Mouse (Mus musculus) midbrain, embryonic 13.5 days (tissue): Measurements from ENCODE around the gene Phlpp2. TPM values are rescaled to one million over a fixed set of nuclear protein-coding genes. Genes with fewer than 3 reads are reported as not detected.

Experiments
- ATAC-seq: fragments of 200-750 bp; cut with Nextera tagmentation; 2 replicates; pipeline ENCODE4 v1.8.0; 2017; ENCODE audit warnings: mild to moderate bottlenecking, moderate TSS enrichment, moderate library complexity
- H3K27ac ChIP-seq: fragments of 300-500 bp; sonication (generic); 2 replicates; pipeline ENCODE4 v1.5.1; 2015; ENCODE audit warnings: inconsistent platforms, mild to moderate bottlenecking, moderate library complexity
- H3K27me3 ChIP-seq: fragments of 300-500 bp; sonication (generic); 2 replicates; pipeline ENCODE4 v1.6.1; 2015; ENCODE audit warnings: mild to moderate bottlenecking, inconsistent platforms
- H3K36me3 ChIP-seq: fragments of 300-500 bp; sonication (generic); 2 replicates; pipeline ENCODE4 v1.6.1; 2015; ENCODE audit warnings: mild to moderate bottlenecking, inconsistent platforms
- H3K4me1 ChIP-seq: fragments of 300-500 bp; sonication (generic); replicated peaks from 2 replicates; pipeline ENCODE4 v1.6.1; 2015; ENCODE audit warnings: inconsistent platforms
- H3K4me2 ChIP-seq: fragments of 300-500 bp; sonication (generic); replicated peaks from 2 replicates; pipeline ENCODE4 v1.6.1; 2015; ENCODE audit warnings: moderate library complexity, mild to moderate bottlenecking, inconsistent platforms
- H3K4me3 ChIP-seq: fragments of 300-500 bp; sonication (generic); replicated peaks from 2 replicates; pipeline ENCODE4 v1.5.1; 2015; ENCODE audit warnings: mild to moderate bottlenecking, inconsistent platforms
- H3K9ac ChIP-seq: fragments of 300-500 bp; sonication (generic); replicated peaks from 2 replicates; pipeline ENCODE4 v1.6.1; 2015; ENCODE audit warnings: mild to moderate bottlenecking, inconsistent platforms
- H3K9me3 ChIP-seq: fragments of 300-500 bp; sonication (generic); 2 replicates; pipeline ENCODE4 v1.6.1; 2016; ENCODE audit warnings: mild to moderate bottlenecking, inconsistent platforms
- WGBS: fragments of 180-500 bp; shearing (Covaris S2); methylation state at CpG from one replicate; pipeline ENCODE4 v1.1.7; 2015; 5-methylcytosine and 5-hydroxymethylcytosine counted together
- polyA plus RNA-seq: library from polyadenylated mRNA; unstranded; fragments of >200 nt; fragmentation: Nextera tagmentation; extraction: Ambion mirVana; gene quantifications from 2 replicates; pipeline ENCODE4 v1.2.1, GENCODE M21; 2015

Phlpp2 gene
- polyA plus RNA-seq, 1 experiment from 2014 or later: 3.9 TPM

DNA sequence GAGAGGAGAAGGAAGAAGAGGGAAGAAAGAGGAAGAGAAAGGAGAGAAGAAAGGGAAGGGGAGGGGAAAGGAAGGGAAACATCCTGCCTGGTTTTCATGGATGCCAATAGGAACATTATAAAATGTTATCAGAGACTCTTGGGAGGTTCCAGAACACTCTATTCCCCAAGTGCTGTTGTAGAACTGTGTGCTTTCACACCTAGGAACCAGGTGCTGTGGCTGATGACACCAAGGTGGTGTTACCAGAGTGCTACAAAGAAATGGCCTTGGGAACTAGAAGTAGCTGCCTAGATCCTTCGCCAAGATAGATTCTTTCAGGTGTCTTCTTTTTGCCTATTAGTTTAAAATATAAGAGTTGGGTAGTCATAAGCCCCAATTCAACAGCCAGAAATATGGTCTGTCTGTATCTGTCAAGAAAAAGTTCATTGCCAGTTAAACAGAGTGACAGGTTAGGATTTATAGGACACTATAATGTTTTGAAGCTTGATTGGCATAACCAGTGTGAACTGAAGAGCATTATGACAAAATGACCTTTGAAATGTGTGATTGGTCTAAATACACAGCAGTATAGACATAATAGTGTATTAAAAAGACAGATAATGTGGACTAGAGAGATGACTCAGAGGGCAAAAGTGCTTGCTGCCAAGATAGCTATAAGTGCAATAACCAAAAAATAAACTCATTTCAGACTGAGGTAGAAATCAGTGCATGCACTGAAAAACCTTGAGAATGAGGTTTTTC is 36.8 kb downstream of the Phlpp2 start:
- Histone ChIP-seq H3K9me3 (no peaks in the 10 kb centered on the region), H3K9ac (no peak overlapping the region), H3K36me3 (peaks cover 32% of the 10 kb centered on the region), H3K27ac (no peak overlapping the region), H3K4me1 (no peaks in the 10 kb centered on the region), H3K27me3 (no peaks in the 10 kb centered on the region), H3K4me3 (no peak overlapping the region), H3K4me2 (no peak overlapping the region)
- WGBS: 95% methylated on average over 1 of the region's 1 CpGs
- no peak for ATAC-seq

DNA sequence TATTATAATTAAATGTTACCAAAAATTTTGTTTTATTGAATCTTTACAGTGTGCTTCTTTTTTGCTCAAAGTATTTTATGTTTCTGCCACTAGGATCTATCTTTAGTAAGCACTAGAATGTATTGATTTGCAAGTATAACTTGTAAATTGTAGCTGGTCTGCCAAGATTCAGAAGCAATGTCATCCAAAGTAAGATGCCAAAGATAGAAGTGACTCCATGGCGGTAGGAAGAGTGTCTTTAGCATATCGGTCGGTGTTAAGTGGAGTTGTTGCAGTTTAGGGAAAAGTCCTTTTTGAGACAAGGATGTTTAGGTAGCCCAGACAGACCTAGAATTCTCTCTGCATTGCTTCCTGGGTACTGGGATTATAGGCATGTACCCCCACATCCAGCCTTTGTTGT is 38.6 kb downstream of the Phlpp2 start:
- no peak overlapping the region for H3K27ac ChIP-seq
- no peak overlapping the region for H3K4me2 ChIP-seq
- H3K9me3 ChIP-seq: no peaks in the 10 kb centered on the region
- H3K4me1 ChIP-seq: no peaks in the 10 kb centered on the region
- no peaks in the 10 kb centered on the region for H3K27me3 ChIP-seq
- ATAC-seq: no peak
- WGBS: 95% methylated on average over 3 of the region's 3 CpGs
- peaks cover 43% of the 10 kb centered on the region for H3K36me3 ChIP-seq
- no peak overlapping the region for H3K9ac ChIP-seq
- H3K4me3 ChIP-seq: no peak overlapping the region

DNA sequence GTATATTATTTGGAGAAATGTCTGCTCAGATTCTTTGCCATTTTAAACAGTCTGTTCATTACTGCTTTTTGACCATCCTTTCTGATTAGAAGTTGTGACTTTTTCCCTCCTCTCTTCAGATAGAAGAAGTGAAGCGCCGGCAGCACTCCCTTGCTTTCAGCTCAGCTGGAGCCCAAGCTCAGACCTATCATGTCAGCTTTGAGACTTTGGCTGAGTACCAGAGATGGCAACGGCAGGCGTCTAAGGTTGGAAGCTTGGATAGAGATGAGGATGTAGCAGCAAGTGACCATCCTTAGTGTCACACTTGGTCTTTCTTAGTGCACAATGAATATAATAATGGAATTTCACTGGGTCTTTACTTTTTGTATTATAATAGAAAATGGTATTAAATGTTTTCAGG is 39.0 kb downstream of the Phlpp2 start:
- Histone ChIP-seq H3K9me3 (no peaks in the 10 kb centered on the region), H3K36me3 (peaks cover 43% of the 10 kb centered on the region), H3K27ac (no peak overlapping the region), H3K4me3 (no peak overlapping the region), H3K9ac (no peak overlapping the region), H3K4me2 (no peak overlapping the region), H3K27me3 (no peaks in the 10 kb centered on the region), H3K4me1 (no peaks in the 10 kb centered on the region)
- WGBS: 96% methylated on average over 4 of the region's 4 CpGs
- ATAC-seq: no peak

DNA sequence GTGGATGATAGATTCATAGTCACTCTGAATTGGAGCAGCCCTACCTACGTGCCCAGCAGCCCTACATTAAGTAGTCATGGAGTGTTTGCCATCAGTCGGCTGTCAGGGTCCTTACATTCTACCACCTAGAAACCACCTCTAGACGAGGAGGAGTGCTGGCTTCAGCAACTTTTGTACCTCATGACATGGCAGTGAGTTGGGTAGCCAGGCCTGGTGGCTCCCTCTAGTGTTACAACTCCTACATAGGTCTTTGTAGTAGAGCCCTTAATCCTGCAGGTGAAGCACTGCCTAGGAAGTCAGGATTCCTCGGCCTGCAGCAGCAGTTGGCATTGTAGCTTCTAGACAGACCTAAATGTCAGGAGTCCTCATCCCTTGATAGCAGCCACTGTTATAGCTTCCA is 48.9 kb downstream of the Phlpp2 start:
- Histone ChIP-seq H3K4me1 (no peaks in the 10 kb centered on the region), H3K27ac (no peak overlapping the region), H3K4me3 (no peak overlapping the region), H3K9ac (no peak overlapping the region), H3K27me3 (no peaks in the 10 kb centered on the region), H3K4me2 (no peak overlapping the region), H3K9me3 (no peaks in the 10 kb centered on the region), H3K36me3 (peaks cover 42% of the 10 kb centered on the region)
- ATAC-seq: no peak
- 53% methylated on average over 4 of the region's 4 CpGs for WGBS

DNA sequence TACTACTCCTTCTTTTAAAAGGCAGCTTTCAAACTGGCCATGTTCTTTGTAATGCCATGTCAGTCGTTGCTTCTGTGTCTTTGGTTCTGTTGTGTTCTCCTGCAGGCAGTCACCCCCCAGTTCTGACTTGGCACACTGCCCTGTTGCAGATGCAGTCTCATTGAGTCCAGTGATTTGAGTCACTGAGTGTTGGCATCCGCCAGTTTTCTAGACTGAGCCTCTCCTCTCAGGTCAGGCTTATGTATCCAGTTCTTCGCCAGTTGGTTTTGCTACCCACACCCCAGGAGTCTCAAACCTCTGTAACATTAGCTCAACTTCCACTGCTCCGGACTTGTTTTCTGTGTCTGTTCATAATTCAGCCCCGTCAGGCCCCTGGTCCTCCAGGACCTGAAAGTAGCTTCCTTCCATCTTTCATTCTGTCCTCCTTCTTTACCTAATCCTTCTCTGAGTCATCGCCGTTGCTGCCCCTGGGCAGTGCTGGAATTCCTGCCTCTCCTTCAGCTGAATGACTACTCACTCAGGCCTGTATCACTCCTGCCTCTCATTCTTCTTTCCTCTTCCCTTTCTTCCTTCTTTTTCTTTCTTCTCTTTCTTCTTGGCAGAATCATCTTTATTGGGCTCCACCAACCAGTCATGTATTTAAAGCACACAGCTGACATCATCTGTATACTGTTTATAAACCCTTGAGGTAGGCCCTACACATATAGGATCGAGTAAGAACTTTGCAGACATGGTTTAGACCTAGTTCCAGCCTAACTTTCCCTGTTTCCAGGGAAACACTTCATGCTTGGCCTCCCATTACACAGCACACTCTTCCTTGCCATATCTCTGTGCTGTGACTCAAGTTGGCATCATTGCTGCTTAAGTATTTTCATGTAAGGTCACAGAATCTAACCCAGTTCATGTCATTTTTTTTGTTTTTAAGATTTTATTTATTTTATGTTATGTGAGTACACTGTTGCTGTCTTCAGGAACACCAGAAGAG is 52.4 kb downstream of the Phlpp2 start:
- no peak overlapping the region for H3K27ac ChIP-seq
- H3K9me3 ChIP-seq: no peaks in the 10 kb centered on the region
- H3K27me3 ChIP-seq: no peaks in the 10 kb centered on the region
- H3K36me3 ChIP-seq: peaks cover 46% of the 10 kb centered on the region
- H3K9ac ChIP-seq: no peak overlapping the region
- 90% methylated on average over 8 of the region's 8 CpGs for WGBS
- H3K4me2 ChIP-seq: no peak overlapping the region
- no peaks in the 10 kb centered on the region for H3K4me1 ChIP-seq
- ATAC-seq: no peak
- no peak overlapping the region for H3K4me3 ChIP-seq

DNA sequence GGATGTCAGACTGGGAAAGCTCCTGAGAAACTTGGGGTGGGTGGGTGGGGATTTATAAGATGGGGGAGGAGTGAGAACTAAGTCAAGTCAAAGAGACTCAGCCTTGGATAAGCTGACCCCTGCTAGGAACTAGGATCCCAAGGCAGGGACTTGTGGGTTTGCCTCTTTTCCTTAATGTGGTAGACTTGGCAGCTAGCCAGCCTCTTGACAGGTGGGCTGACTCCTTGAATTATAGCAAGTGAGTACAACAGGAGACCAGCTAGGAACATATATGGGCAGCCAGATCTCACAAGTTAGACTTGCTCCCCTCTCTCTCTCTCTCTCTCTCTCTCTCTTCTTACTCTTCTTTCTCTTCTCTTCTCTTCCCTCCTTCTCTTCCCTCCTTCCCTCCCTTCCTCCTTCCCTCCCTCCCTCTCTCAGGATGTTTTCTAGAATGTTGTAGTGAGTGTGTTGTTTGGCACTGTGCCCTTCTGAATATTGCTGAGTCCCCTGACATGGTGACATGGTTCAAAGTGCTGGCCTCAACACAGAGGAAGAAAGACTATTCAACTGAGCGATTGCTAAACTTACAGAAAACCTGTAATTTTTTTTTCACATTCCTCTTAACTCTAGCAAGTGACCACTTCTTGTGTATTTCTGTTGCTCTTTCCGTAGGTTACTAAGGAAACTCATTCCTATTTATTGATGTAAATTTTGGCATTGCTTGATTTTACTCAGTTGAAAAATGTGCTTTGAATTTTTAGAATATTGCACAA is 73.4 kb downstream of the Phlpp2 start:
- Histone ChIP-seq H3K4me2 (no peak overlapping the region), H3K4me1 (peaks cover 2% of the 10 kb centered on the region), H3K9me3 (no peaks in the 10 kb centered on the region), H3K27me3 (no peaks in the 10 kb centered on the region), H3K36me3 (peaks cover 55% of the 10 kb centered on the region), H3K4me3 (no peak overlapping the region), H3K27ac (no peak overlapping the region), H3K9ac (no peak overlapping the region)
- 92% methylated on average over 2 of the region's 2 CpGs for WGBS
- no peak for ATAC-seq

DNA sequence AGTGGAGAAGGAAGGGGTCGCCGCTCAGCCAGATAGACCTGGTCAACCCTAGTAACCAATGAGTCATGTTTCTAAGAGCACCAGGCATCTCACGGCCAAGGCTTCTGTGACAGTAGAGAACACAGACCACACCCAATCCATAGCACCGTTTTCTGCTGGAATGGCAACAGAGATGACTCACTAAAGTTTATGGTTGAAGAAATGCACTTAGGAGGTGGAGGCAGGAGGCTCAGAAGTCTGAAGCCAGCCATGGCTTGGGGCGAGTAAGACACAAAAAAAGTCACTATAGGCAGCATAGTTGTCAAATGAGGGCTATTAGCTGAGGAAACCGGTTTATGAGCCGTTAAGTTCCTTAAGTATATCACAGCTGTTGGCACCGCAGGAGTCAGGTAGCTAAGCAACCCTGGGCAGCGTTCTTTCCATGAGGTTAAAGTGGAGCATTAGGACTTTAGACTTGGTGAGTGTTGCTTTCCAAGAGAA is 76.9 kb downstream of the Phlpp2 start:
- H3K9ac ChIP-seq: no peak overlapping the region
- H3K27ac ChIP-seq: no peak overlapping the region
- H3K36me3 ChIP-seq: peaks cover 29% of the 10 kb centered on the region
- H3K4me1 ChIP-seq: peaks cover 16% of the 10 kb centered on the region
- WGBS: 55% methylated on average over 9 of the region's 9 CpGs
- no peak overlapping the region for H3K4me3 ChIP-seq
- H3K27me3 ChIP-seq: 0 out of 2 replicates have a peak, but pooled peaks cover 3% of the 10 kb centered on the region
- H3K4me2 ChIP-seq: no peak overlapping the region
- no peaks in the 10 kb centered on the region for H3K9me3 ChIP-seq
- no peak for ATAC-seq

DNA sequence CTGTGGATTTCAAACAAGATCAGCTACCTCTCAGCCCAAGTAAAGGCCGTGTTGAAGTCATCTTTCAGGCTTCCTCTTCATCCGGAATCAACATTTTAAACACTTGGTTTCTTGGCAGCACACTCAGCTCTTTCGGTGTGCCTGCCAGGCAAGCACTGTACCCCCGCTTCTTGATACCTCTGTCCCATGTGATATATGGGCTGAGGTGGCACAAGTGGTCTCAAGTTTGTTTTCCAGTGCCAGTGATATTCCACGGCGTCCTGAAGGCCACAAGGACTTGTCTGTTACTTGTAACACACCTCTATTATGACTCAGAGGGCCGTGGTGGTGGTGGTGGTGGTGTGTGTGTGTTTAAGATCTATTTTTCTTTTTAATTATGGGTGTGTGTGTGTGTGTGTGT is 77.4 kb downstream of the Phlpp2 start:
- ATAC-seq: no peak
- peaks cover 16% of the 10 kb centered on the region for H3K4me1 ChIP-seq
- 83% methylated on average over 7 of the region's 7 CpGs for WGBS

DNA sequence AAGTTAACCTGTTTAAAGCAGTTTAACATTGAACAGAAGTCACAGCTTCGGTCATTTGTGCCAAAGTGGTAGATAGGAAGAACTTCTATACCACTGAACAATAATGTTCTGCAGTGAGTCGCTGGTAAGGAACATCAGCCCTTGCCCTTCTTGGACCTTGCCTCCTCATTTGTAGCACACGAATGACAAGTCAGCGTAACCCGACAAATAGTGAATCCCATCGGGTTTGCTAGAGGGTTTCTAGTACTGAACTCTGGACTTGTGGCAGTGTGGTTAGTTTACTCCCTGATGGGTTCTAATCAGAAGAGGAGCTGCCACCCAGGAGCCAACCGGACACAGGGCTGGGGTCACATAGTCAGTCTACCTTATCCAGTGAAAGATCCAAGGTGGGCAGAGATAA is 77.9 kb downstream of the Phlpp2 start:
- ATAC-seq: no peak
- Histone ChIP-seq H3K27me3 (0 out of 2 replicates have a peak, but pooled peaks cover 3% of the 10 kb centered on the region), H3K9ac (no peak overlapping the region), H3K27ac (no peak overlapping the region), H3K4me2 (no peak overlapping the region), H3K36me3 (peaks cover 18% of the 10 kb centered on the region), H3K9me3 (no peaks in the 10 kb centered on the region), H3K4me3 (no peak overlapping the region), H3K4me1 (peaks cover 18% of the 10 kb centered on the region)
- WGBS: 93% methylated on average over 7 of the region's 7 CpGs

More for the DNA sequence above, 77.4 kb downstream of the Phlpp2 start:
- Histone ChIP-seq H3K27me3 (0 out of 2 replicates have a peak, but pooled peaks cover 3% of the 10 kb centered on the region), H3K4me3 (no peak overlapping the region), H3K36me3 (peaks cover 24% of the 10 kb centered on the region), H3K27ac (no peak overlapping the region), H3K9ac (no peak overlapping the region), H3K4me2 (no peak overlapping the region), H3K9me3 (no peaks in the 10 kb centered on the region)

DNA sequence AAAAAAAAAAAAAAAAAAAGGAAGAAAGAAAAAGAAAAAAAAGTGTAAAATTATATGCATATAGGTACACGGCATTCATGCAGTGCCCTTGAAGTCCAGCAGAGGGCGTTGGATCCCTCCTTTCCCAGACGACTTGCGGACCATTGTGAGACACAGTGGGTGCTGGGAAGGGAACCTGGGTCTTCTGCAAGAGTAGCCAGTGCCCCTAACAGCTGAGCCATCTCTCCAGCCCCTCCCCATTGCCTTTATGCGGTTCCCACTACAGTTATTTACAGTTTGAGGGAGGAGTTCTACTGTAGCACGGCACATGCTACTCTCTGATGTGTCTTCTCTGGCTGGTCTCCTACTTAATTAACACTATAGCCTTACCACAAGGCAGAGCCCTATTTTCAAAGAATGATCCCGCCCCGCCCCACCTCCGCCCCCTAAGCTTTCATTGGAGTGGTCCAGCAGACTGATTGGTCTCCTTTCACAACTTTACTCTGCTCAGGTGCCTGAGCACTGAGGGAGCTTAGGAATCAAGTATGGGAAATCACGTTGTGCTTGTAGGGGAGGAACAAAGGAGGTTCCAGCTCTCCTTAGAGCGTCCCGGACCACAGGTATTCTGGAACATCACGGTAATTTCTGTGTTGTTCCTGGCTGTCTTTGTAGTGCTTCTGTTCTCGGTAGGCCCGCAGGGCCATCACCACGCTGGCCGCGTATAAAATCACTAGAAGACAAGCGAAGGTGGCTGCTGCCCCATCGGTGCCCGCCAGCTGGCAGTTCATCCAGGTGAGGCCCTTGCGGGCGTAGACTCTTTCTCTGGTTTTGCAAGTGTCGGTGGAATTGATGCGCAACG is 79.3 kb downstream of the Phlpp2 start:
- Histone ChIP-seq H3K4me3 (peak overlapping the region; percentile 39), H3K4me1 (peaks cover 29% of the 10 kb centered on the region), H3K27ac (peak overlapping the region; percentile 27), H3K9me3 (no peaks in the 10 kb centered on the region), H3K9ac (peak overlapping the region; percentile 57), H3K36me3 (peaks cover 15% of the 10 kb centered on the region), H3K4me2 (peak overlapping the region; percentile 62), H3K27me3 (0 out of 2 replicates have a peak, but pooled peaks cover 3% of the 10 kb centered on the region)
- WGBS: 1% methylated on average over 26 of the region's 26 CpGs
- ATAC-seq: peak; percentile 73

DNA sequence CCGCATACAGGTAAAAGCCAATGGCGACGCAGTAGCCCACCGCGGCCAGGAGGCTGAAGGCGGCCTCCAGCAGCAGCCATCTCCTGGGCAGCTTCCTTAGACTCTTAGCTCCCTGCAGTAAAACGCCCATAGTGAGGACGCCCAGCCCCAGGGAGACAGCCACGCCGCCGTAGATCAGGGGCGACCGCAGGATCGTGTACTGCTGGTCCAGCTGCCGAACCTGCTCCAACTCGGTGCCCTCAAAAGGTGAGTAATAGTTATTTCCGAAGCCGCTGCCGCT is 79.9 kb downstream of the Phlpp2 start:
- peaks cover 29% of the 10 kb centered on the region for H3K4me1 ChIP-seq
- H3K9ac ChIP-seq: peak overlapping the region; percentile 57
- peaks cover 11% of the 10 kb centered on the region for H3K36me3 ChIP-seq
- peak overlapping the region; percentile 62 for H3K4me2 ChIP-seq
- peak; percentile 53 for ATAC-seq
- H3K9me3 ChIP-seq: no peaks in the 10 kb centered on the region
- H3K4me3 ChIP-seq: peak overlapping the region; percentile 39
- peak overlapping the region; percentile 27 for H3K27ac ChIP-seq
- H3K27me3 ChIP-seq: 0 out of 2 replicates have a peak, but pooled peaks cover 3% of the 10 kb centered on the region
- WGBS: 2% methylated on average over 19 of the region's 19 CpGs
